Mouse (Mus musculus) hindlimb bud, embryonic 11.5 days (tissue): Measurements from ENCODE around the gene Ska2.

Experiments
- DNase-seq: peaks from one replicate; pipeline ENCODE4 v3.0.0-alpha.2; 2012; ENCODE audit warnings: low read depth, low spot score; ENCODE audit errors: extremely low spot score

Ska2 gene

DNA sequence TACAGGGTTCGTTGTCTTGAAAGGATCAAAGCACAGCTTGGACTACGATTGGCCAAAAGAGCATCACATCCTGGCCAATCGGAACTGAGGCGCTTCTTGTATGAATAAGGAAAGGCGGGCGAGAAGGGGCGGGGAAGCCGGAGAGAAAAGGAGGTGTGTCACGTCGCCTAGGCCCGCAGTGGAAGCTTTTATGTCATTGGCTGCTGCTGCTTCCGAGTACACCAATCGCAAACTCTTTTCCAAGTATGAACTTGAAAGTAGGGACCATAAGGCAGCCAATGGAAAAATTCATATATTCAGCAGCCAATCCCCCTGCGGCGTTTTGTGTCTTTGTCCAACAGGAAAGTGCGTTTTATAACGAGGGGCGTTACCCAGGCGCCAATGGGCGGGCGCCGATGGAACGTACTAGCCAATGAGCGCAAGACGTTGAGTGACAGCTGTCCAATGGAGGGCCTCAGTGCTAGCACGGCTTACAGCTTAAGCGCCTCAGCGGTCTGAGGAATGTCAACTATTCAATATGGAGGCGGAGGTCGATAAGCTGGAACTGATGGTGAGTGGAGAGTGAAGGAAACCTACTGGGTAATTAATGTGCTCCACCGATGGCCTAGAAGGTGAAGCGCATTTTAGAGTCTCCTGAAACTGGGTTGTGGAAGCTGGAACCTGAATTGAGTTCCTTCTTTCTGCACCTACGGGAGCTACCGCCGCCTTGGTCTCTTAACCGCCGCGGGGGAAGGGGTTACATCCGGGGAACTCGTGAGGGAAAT is at the start of gene Ska2:
TSS of gene Ska2 (plus strand) at position 480 of the 764 bp plus-strand sequence.
- DNase-seq = peak; percentile 100

DNA sequence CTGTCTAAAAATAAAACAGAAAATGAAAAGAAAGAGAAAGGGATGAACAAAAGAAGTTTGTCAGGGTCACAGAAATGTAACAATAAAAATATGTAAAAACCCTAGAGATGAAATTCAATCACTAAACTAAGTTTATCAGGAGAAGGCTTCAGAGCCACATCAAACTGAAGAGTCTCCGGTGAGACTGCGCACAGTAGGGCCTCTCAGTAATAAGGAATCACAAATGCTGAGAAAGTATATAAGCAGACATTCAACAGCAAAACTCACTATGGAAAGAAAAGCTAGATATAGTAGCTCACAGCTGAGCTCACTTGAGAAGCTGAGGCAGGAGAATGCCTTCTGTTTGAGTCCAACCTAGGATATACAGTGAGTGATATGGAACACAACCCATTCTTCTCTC is 48.6 kb upstream of the Ska2 start:
- DNase-seq = no peak

DNA sequence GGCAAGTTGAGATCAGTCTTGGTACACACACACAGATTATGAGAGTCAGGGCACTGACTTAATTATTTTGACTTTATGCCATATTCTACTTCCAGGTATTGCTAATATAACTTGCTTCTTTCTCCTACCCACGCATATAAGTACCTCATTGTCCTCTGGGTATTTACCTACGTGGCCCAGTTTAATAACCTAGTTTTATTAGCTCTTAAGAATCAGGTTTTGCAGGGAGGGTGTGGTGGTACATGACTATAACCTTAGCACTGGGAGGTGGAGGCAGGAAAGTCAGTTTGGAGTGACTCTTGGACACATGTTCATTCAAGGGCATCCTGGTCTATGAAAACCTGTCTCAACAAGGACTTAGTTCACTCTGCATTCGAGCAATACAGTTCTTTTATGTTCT is 46.9 kb upstream of the Ska2 start:
- no peak for DNase-seq

DNA sequence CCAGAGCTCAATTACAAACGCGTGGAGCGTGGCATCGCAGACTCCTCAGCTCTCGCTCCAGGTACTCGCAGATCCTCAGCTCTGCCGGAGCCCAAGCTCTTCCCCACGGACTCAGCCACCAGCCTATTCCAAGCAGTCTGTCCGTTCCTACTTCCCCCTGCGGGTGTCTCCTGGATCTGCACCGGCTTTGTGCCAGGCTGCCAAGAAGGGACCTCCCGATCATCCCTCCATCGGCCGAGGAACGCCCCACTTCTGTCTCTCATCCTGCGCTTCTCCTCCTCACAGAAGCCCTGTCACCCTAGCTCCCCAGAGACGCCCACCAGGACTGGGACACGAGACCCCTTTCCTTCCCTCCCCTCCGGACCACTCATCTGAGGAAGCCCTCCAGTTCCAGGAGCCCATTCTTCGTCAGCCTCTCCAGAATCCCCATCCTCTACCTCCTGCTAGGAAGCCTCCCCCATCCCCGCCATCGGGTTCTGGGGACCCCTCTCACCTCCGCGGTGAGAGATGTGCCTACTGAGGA is 35.6 kb upstream of the Ska2 start:
- peak; percentile 14 for DNase-seq

DNA sequence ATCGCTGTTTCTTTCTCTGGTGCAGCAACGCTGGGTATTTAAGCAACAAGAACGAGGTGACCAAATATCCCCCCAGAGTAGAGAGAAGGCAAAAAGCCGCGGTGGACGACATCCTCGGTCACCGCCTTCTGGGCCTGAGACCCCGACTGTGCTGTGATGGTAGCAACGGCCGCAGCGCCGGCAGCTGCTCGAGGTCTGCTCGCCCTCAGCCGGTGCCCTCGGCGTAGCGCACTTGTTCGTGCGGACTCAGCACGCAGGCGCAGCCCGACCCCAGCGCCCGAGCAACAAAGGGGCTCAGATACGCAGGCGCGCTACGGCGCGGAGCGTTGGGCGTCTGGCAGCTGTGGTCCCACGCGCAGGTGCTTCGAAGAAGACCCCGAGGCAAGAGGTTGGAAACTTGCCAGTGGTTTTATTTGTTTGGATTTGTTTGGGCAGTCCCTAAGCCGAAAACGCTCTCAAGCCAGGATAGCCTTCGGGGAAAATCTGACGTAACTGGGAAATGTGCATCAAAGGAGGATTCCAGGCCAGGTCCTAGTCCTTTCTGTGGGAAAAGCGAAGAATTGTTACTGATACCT is 35.1 kb upstream of the Ska2 start, which contains the start of gene Gdpd1:
TSS of gene Gdpd1 (minus strand) at position 197 of the 575 bp plus-strand sequence.
- peak; percentile 86 for DNase-seq

DNA sequence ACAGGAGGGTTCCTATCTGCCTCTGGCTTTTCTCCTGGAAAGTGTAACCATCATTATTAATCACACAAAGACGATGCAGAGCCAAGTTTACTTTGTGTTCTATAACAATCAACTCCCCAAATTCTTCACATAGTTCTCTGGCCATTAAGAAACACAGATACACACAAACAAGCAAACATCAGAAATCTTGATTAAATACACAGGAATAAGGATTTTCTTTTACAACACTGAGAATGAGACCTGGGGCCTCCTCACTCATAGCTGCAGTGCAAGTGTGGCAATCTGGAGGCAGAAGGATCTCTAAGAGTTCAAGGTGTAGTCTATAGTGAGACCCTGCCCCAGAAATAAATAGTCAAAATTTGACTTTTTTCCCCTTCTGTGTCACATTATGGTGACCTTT is 25.3 kb upstream of the Ska2 start:
- no peak for DNase-seq

DNA sequence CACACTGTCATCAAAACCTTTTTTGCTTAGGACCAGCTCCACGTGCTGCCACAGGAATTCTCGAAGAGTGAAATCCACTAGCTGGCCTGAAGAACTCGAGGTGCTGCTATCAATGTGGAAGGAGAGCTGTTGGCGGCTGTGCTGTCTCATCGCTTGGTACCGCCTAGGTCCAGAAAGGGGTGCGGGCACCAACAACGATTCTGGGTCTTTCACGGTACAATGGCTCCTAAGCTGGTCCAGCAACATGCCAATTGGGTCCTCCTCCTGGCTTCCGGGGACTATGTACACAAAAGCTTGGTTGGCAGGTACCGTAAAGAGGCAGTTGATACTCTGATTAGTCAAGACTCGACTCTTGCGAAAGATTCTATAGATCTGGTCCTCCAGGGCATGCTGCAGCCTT is 23.6 kb upstream of the Ska2 start:
- DNase-seq = no peak

DNA sequence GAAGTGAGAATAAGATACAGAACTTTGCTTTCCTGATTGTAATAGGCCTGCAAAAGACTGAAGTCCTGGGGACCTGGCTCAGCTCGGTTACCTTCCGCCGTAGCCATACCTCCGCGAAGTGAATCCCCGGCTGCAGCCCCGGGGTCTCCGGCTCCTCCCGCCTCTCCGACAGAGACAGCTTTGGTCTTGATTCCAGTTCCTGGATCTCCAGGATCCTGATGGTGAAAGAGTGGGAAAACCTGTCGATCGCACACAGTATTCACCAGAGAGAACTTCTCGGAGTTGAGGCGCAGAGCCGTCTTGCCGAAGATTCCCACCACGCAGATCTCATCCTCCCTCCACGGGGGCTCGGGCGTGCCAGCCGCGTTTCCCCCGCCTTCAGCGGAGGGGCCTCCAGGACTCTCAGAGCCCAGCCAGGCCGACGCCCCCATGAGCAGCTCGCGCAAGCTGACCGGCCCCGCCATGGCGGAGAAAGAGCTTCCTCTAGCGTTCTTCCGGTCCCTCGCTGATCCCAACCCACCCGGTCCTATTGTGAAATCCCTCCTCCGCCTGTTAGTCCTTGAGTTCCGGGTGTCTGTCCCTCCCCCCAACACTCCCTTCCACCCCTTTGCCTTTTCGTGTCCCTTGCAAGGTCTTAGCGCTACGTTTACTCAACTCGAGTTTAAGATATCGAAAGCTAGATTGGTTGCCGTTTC is 22.6 kb upstream of the Ska2 start, which contains the start of gene Smg8:
TSS of gene Smg8 (minus strand) at position 485 of the 695 bp plus-strand sequence.
- no peak for DNase-seq

DNA sequence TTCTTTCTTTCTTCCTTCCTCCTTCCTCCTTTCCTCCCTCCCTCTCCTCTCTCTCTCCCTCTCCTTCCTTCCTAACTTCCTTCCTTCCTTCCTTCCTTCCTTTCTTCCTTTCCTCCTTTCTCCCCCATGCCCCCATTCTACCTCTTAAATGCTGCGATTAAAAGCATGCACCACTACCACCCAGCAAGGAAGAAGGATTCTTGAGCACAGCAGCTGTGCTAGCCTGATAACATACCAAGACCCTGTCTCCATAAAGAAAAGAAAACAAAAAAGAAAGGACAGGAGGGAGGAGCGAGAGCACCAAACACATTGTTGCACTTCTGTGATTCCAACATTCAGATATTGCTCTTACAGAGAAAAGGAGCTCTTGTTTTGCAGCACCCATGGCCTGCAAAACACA is 21.9 kb upstream of the Ska2 start:
- no peak for DNase-seq

DNA sequence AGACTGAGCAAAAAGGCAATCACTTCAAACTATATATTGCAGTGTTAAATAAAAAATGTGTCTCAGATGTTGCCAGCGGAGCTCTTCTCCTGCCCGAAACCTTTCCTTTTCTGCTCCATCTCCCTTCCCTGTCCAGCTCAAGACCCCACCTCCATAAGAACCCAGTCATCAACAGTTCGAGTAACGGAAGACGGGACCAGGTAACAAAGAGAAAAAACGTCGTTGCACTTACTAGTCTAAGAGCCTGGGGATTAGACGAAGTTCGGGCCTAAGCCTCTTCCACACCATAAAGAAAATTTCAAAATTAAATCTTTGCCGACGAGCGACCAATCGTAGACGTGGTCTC is 652 bp upstream of the Ska2 start, which contains the start of gene Prr11:
TSS of gene Prr11 (minus strand) at position 300 of the 346 bp plus-strand sequence.
- no peak for DNase-seq

DNA sequence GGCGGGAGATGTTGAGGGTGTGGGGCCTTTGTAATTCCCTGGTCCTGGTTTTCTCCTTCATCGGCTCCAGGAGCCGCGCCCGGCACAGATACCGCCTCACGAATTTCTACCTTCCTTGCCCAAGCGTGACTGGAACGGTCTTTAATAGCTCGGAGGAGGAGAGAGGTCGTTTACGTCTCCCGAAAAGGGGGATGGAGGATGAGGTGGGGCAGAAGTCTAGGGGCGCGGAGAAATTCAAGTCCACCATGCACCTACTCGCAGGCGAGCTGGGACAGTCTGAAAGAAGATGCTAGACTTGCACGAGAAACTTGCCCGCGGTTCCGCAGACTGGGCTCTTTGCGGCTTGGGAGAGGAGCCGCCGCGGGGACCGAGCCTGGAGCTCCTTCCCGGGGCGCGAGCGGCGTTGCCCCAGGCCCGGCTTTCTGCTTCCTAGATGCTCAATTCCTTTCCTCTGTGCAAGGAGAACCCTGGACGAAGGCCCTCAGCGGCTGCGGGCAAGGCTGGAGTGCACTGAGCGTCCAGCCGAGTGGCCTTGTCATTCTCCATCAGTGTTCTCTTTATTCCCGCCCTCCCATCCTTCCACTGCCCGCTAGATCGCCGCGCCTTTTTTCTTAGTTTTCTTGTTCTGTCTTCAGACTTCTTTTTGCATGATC is 611 bp downstream of the Ska2 start:
- DNase-seq = no peak

DNA sequence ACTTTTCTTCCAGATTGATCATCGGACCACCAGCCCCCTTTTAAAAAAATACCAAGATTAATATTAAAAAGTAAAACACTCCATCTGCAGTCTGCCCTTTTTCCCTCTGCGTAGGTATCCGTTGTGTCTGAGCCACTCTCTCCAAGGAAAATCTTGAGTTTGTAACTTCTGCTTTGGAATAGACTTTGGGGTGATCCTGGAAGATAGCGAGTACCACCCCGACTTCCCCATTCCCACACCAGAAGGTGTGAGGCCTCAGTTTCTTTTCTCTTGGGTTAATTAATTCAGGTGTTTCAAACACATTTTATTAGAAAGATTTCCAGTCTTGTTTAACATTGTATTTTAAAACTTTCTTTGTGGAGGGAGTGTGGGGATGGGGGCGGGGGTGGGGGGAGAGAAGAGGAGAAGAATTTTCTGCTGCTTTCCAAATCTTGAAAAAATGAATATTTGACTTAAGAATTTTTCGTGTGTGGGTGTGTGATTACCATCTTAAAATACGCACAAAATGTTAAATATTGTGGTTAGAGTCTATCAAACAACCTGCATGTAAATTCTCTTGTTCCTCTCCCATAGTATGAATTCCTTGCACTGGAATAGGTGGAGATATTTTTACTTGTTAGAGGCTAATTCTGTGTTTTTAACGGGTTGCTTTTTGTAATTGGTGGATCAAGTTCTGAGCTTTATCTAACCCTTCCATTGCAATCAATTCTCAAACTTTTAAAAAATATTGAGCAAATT is 1.3 kb downstream of the Ska2 start:
- DNase-seq = no peak

DNA sequence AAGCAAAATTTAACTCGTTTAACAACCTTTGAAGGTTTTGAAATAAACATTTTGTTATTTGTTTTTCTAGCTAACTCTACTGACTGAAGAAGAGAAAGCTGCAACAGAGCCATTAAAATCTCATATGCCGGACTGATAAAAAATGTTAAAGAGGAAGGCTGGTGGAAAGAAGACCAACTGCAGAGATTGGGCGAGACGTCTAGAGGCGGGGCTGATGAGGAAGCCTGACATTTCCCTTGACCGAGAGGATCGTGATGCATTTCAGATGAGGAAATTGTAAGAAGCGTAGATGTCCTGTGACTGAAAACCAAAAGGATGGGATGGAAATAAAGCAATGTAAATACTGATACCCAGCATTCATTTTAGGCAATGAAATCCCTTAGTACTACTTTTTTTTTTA is 12.8 kb downstream of the Ska2 start:
- DNase-seq = no peak

DNA sequence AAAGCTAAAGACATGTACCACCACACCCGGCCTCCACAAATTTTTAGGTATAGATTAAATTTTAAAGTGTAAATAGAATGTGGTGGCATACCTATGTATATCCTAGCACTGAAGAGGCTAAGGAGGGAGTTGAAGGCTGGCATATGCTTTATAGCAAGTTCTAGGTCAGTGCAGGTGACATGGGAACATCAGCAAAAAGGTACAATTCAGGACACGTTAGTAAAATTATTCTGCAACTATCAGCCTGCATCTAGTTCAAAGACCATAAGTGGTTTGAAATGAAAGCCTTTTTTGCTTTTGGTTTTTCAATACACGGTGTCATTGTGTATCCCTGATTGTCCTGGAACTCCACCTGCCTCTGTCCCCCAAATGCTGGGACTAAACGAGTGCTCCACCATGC is 16.5 kb downstream of the Ska2 start:
- DNase-seq = no peak

DNA sequence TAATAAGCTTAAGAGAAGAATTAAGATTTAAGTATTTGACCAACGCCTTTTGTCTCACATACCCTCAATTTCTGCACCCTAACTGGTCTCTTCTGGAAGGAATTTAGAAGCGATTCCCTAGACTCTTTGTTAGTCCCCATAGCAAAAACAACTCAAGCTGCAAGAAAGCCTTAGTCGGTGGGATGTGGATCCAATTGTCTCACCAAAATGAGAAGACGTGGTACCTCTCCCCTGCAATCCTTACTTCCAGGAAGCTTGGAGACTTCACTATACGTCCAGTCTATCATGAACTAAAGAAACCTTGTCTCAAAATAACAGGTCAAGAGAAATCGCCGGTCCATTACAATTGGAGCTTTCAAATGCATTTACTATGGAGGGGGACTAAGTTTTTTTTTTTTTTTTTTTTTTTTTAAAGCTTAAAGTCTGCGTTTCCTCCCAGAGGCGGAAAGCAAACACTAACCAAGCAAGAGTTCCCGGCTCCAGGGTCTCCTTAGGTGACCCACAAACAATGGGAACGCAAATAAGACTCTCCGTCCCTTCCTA is 17.3 kb downstream of the Ska2 start:
- no peak for DNase-seq

DNA sequence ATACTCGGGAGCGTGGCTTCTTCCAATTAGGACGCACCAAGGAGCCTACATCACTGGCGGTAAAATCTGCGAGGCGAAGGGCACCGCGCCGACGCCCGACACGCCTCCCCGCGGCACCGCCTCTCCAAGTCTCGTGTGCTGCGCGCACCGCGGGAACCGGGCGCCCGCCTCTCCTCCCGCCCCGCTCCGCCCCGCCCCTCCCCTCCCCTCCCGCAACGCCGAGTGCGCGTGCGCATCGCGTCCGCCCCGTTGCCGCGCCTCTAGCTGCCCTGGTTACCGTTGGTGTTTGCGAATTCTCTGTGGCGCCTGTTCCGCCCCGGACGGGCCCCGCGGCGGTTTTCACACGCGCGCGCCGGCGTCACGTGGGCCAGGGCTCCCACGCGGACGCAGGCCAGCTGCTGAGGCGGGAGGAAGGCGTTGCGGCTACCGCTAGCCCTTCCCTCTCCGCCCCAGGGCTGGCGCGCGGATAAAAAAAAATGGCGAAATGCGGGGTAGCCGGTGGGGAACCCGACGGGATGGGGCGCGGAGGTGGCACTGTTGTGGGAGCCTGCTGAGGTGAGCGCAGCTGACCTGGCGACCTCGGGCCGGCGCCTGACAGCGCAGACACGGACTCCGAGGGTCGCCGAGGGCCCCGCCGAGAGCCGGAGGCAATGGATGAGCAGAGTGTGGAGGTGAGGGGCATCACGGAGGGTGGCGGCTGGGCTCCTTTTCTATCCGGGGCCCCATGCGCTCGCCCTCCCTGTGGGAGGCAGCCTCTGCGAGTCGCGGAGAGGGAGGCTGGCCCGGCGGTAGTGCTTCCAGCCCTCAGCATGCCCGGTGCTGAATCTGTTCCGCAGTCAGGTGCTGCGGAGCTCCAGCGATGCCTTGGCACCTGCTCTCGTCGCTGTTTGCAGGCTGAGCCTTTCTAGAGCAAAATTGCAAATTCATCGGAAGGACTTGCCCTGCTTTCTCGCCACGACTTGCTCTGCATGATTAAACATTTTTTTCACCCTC is 18.1 kb downstream of the Ska2 start, which contains the start of gene Trim37:
TSS of gene Trim37 (plus strand) at position 254 of the 993 bp plus-strand sequence.
- DNase-seq = peak; percentile 56

DNA sequence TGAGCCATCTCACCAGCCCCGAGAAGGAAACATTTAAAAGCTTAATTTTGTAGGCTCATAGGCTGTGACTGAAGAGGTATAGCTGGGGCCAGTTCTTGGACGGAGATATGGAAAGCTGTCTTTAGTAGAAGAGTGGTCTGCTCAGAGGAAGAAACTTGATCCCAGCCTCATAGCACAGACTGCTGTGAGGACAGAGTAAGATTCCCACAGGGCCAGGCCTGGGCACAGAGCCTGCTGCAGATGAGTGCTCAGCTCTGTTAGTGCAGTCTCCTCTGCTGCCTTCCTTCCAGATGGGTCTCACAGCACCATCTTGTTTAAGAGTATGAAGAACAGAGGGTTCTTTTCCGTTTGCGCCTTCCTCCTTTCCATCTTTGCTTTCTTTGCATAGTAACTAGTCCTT is 27.2 kb downstream of the Ska2 start:
- DNase-seq = no peak

DNA sequence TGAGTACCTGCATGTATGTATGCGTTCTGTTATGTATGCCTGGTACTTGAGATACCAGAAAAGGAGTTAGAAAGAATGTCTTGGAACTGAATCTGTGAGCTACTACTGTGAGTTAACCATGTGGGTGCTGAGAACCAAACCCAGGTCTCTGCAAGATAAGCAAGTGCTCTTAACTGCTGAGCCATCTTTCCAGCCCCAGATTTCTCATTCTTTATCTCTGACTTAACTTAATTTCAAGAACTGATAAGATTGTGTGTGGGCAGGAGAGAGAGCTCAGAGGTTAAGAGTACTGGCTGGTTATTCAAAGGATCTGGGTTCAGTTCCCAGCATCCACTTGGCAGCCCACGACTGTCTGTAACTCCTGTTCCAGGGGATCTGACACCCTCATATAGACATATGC is 49.0 kb downstream of the Ska2 start:
- DNase-seq = no peak

DNA sequence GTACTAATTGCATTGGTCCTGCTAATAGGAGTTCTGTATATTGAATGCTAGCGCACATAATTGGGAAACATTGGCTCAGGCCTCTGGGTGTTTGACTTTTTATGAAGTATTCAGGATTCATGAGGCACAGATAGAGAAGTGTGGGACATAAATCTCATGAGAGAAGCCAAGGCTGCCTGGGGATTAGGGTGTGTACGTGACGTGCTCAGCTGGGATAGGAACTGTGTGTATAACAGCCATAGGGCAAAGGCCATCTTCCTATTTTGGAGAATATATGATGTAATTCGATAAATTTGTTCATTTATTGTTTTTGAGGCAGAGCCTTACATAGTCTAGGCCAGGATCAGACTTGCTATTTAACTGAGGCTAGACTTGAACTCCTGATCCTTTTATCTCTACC is 53.7 kb downstream of the Ska2 start:
- DNase-seq = no peak
